ENCODE assay signal across 9 mouse cellular contexts in the genomic region with DNA sequence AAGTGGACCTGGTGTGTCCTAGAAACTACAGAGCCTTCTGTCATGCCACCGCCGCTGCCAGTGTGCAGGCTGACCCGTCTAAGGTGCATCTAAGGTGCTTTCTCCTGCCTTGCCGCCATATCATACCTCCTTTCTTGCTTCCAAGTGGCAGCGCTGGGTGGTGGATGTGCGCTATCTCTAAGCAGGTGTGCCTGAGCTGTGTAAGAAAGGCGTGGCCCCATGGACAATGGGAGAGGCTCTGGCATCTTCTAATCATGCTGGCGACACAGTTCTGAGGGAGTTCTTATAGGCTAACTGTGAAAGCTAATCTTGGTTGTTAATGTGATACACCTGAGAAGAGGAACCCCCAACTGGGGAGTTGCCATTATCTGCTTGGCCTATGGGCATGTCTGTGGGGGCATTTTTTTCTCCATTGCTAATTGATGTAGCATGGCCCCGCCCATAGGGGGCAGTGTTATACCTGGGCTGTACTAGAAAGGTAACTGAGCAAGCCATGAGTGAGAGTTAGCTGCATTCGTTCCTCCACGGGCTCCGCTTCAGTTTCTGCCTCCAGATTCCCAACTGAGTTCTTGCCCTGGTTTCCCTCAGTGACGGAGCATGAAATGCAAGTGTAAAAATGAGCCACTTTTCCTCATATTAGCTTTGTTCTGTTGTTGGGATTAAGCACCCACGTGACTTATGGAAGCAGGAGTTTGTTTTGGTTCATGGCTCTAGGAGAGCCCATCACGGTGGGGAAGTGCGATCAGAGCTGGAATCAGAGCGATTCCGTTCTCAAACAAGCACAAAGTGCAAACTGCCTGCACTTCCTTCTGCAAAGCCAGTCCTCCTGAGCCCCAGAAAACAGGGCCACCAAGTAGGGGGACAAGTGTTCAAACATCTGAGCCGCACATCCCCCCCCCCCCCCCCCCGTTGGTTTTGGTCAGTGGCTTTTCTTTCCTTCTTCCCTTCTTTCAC. TPM values are rescaled to one million over a fixed set of nuclear protein-coding genes. Genes with fewer than 3 reads are reported as not detected.
DNase-seq lines count a peak whose midpoint lies in the region; ATAC-seq and TF ChIP-seq lines count a peak whose summit lies in the region.
"Had no signal": no experiment of that assay in that cellular context is flagged by ENCODE, and none has a peak within 500 bp of the region (broad histone marks: within the 10 kb centered on the region; RNA-seq: fewer than 3 reads in every experiment).

No protein-coding gene starts in this region.

- H3K4me3 ChIP-seq in heart, adult 2 months: no peak overlapping the region
- H3K4me3 ChIP-seq in kidney, postnatal 0 days (replicated peaks; ENCODE audit: low read depth, low read length): no peak overlapping the region
- H3K4me3 ChIP-seq in megakaryocyte, embryonic 14.5 days (replicated peaks): peak overlapping the region; percentile 65
- H3K4me3 ChIP-seq: myocyte had no signal

- no peak overlapping the region for H3K9ac ChIP-seq in heart, adult 2 months (ENCODE audit: low read depth, low read length)
- no peak overlapping the region for H3K9ac ChIP-seq in kidney, postnatal 0 days (ENCODE audit: low read depth, low read length)

- peak; percentile 82 for ATAC-seq in granulocyte monocyte progenitor cell, adult 5-6 weeks (replicated peaks; ENCODE audit: poor library complexity, severe bottlenecking)
- no peak for ATAC-seq in kidney, postnatal 0 days (replicated peaks; ENCODE audit: low FRiP score, low read depth)

- H3K27ac ChIP-seq in heart, adult 2 months: no peak overlapping the region
- no peak overlapping the region for H3K27ac ChIP-seq in kidney, postnatal 0 days

- TF ChIP-seq POLR2A in heart, adult 2 months (IDR thresholded peaks at IDR 0.05; ENCODE audit: insufficient read depth, low read depth, low read length): no peak

- no peaks in the 10 kb centered on the region for H3K9me3 ChIP-seq in kidney, postnatal 0 days (replicated peaks; ENCODE audit: low read length)
- no peaks in the 10 kb centered on the region for H3K9me3 ChIP-seq in megakaryocyte, embryonic 14.5 days

- TF ChIP-seq EP300 in heart, adult 2 months (IDR thresholded peaks at IDR 0.05; ENCODE audit: insufficient read depth, low read depth, low read length): no peak

- no peaks in the 10 kb centered on the region for H3K4me1 ChIP-seq in heart, adult 2 months (ENCODE audit: control insufficient read depth, insufficient read depth, low read length)
- H3K4me1 ChIP-seq in kidney, postnatal 0 days (replicated peaks; ENCODE audit: insufficient read depth, low read length): no peaks in the 10 kb centered on the region
- H3K4me1 ChIP-seq in megakaryocyte, embryonic 14.5 days: 0 out of 2 replicates have a peak, but pooled peaks cover 4% of the 10 kb centered on the region

- no peaks in the 10 kb centered on the region for H3K79me2 ChIP-seq in heart, adult 2 months (replicated peaks; ENCODE audit: control insufficient read depth, insufficient read depth, low read length)

- intact Hi-C loops in heart, adult 2 months (cut with DNase I): loop anchor here (2.0 kb wide), 1 partner anchor 282 kb away; no protein-coding TSS in a partner anchor

- 55% methylated on average over 20 of the region's 20 CpGs for WGBS in heart, adult 2 months
- 52% methylated on average over 20 of the region's 20 CpGs for WGBS in kidney, postnatal 0 days

- peak in 1 of 2 experiments; percentile 27 for DNase-seq in heart, adult 2 months
- no peak for DNase-seq in heart, adult 8-10 months (ENCODE audit: low spot score)
- peak; percentile 37 for DNase-seq in adrenal gland, postnatal 25 days
- peak; percentile 53 for DNase-seq in kidney, postnatal 0 days (ENCODE audit: low spot score)
- DNase-seq in right cerebral cortex, postnatal 4 days: no peak
- DNase-seq in cerebellum, adult 18-20 months: no peak

- H3K27me3 ChIP-seq in heart, adult 2 months (ENCODE audit: control insufficient read depth, insufficient read depth, low read length): no peaks in the 10 kb centered on the region
- no peaks in the 10 kb centered on the region for H3K27me3 ChIP-seq in kidney, postnatal 0 days (ENCODE audit: insufficient read depth, low read length)
- H3K27me3 ChIP-seq in megakaryocyte, embryonic 14.5 days (replicated peaks): no peaks in the 10 kb centered on the region

- peak; percentile 74 for TF ChIP-seq CTCF in heart, adult 2 months (IDR thresholded peaks at IDR 0.05)
- TF ChIP-seq CTCF in kidney, postnatal 0 days (IDR thresholded peaks at IDR 0.05; ENCODE audit: low read depth): peak; percentile 66

- no peaks in the 10 kb centered on the region for H3K36me3 ChIP-seq in heart, adult 2 months (ENCODE audit: control insufficient read depth, insufficient read depth, low read length)
- no peaks in the 10 kb centered on the region for H3K36me3 ChIP-seq in kidney, postnatal 0 days (ENCODE audit: insufficient read depth, low read length)
- no peaks in the 10 kb centered on the region for H3K36me3 ChIP-seq in megakaryocyte, embryonic 14.5 days (replicated peaks; ENCODE audit: low read length)

- peak overlapping the region; percentile 22; the same call in 1 of the 2 replicates for H3K4me2 ChIP-seq in kidney, postnatal 0 days (ENCODE audit: low read length)

RNA-seq across cellular contexts. Expression of a gene that starts 31.2 kb away (rescaled TPM):
- 1 to 10 TPM; 2.0 to 2.2 TPM for total RNA-seq in heart, adult 2 months (2021)
- 1.9 and 2.8 TPM in 2 replicates for polyA plus RNA-seq in heart, adult 2 months (2012; rRNA removed)
- 1 to 10 TPM; 1.5 to 2.0 (median 1.8) TPM for total RNA-seq in heart, adult 8-10 months (2022)
- total RNA-seq in adrenal gland, postnatal 25 days (2021): 11.4 and 14.4 TPM in 2 replicates
- total RNA-seq in granulocyte monocyte progenitor cell, adult 5-6 weeks (2014; fragmentation: Nextera tagmentation): 10.4 and 12.0 TPM in 2 replicates
- 2.8 and 4.8 TPM in 2 replicates for total RNA-seq in granulocyte monocyte progenitor cell, adult 5-6 weeks (2017)
- 3.2 and 3.5 TPM in 2 replicates for polyA plus RNA-seq in kidney, postnatal 0 days (2015; fragmentation: Nextera tagmentation; extraction: Ambion mirVana)
- polyA plus RNA-seq in megakaryocyte, embryonic 14.5 days (2012; ENCODE audit: insufficient read depth, low replicate concordance): 6.2 and 7.3 TPM in 2 replicates

Comparison
In these comparisons a context has a peak if more than half of its experiments do, and no peak if none do; other contexts are left out.
1. DNase-seq: peak in adrenal gland, postnatal 25 days (single experiment) and kidney, postnatal 0 days (single experiment); none in heart, adult 8-10 months (single experiment), right cerebral cortex, postnatal 4 days (single experiment) and cerebellum, adult 18-20 months (0 of 2).